Mouse (Mus musculus): ENCODE data around the gene Znrf1. TPM values are rescaled to one million over a fixed set of nuclear protein-coding genes. Genes with fewer than 3 reads are reported as not detected.

The Znrf1 gene
- total RNA-seq, 1 experiment = 38.4 TPM

DNA sequence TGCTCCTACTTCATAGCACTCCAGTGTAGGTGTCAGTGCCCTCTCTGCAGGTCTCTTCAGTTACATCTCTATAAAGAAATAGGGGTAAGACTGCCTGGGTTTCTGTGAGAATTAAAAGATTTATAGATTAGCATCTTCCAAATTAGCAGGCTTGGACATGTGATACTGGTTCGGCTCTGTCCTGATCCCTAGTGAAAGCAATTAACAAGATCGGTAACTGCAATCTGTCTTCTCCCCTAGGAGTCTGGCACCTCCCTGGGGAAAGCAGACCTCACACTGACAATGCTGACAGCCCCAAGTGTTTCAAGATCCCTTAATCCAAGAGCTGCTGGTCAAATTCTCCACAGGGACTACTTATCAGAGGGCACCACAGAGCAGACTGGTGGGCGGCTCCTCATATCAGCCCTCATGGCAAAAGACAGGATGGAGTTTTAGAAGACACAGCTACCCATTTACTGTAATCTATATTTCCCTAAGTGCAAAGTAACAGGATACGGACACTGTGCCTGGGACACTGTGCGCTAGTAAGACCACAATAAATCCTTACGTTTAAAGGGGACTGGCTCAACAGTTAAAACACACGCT lies 19.4 kb upstream of the Znrf1 start:
- Histone ChIP-seq H3K9me3 (ENCODE audit: control insufficient read depth, insufficient read depth, low read depth, low read length) (no peaks in the 10 kb centered on the region), H3K4me1 (ENCODE audit: control insufficient read depth in 2 of 2, insufficient read depth in 2 of 2, low read length in 2 of 2, poor library complexity in 1 of 2) (peaks cover 0 to 4% of the 10 kb centered on the region in 2 experiments; a peak in 1 of 4 replicates), H3K27ac (ENCODE audit: insufficient read depth, low read depth, low read length, poor library complexity, severe bottlenecking) (no peak overlapping the region), H3K36me3 (ENCODE audit: control insufficient read depth, insufficient read depth, low read length, poor library complexity, severe bottlenecking) (no peaks in the 10 kb centered on the region), H3K9ac (ENCODE audit: insufficient read depth, low read depth, low read length, poor library complexity, severe bottlenecking) (no peak overlapping the region), H3K4me3 (ENCODE audit: insufficient read depth in 1 of 2, low read depth in 1 of 2, low read length in 2 of 2, poor library complexity in 1 of 2, severe bottlenecking in 1 of 2) (no peak overlapping the region)
- no peak for TF ChIP-seq ZC3H11A (IDR thresholded peaks at IDR 0.05; ENCODE audit: borderline replicate concordance, low read depth, low read length)
- TF ChIP-seq ZNF384 (IDR thresholded peaks at IDR 0.05; ENCODE audit: low read depth, low read length) = no peak
- DNase-seq (ENCODE audit: low read depth, low spot score) = no peak
- in situ Hi-C loops (cut with MboI; ENCODE audit: low sequenced_read_pairs in 2 of 2, unreplicated experiment in 2 of 2) = no loop called here

DNA sequence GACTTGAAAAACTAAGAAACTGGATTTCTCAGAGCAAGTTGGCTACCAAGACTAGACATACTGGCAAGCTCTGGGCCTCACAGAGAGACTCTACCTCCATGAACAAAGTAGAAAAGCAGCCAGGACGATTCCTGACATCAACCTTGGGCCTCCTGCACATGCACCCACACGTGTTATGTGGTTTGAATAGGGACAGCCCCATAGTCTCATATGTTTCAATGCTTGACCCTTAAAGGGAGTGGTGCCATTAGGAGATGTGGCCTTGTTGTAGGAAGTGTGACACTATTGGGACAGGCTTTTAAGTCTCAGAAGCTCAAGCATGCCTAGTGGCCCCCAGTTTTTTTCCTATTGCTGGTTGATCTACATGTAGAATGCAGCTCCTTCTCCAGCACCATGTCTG lies 18.4 kb upstream of the Znrf1 start:
- H3K36me3 ChIP-seq (ENCODE audit: control insufficient read depth, insufficient read depth, low read length, poor library complexity, severe bottlenecking) = no peaks in the 10 kb centered on the region
- no peak overlapping the region for H3K27ac ChIP-seq (ENCODE audit: insufficient read depth, low read depth, low read length, poor library complexity, severe bottlenecking)
- DNase-seq (ENCODE audit: low read depth, low spot score) = no peak
- in situ Hi-C loops (cut with MboI; ENCODE audit: low sequenced_read_pairs in 2 of 2, unreplicated experiment in 2 of 2) = no loop called here
- TF ChIP-seq CHD2 (IDR thresholded peaks at IDR 0.05; ENCODE audit: low read depth, low read length) (no peak), MAFK (IDR thresholded peaks at IDR 0.05; ENCODE audit: insufficient read depth, low read depth, low read length) (no peak), ZNF384 (IDR thresholded peaks at IDR 0.05; ENCODE audit: low read depth, low read length) (no peak), ZC3H11A (IDR thresholded peaks at IDR 0.05; ENCODE audit: borderline replicate concordance, low read depth, low read length) (no peak), HCFC1 (IDR thresholded peaks at IDR 0.05; ENCODE audit: borderline replicate concordance, insufficient read depth, low read length) (no peak)
- no peak overlapping the region for H3K4me3 ChIP-seq (ENCODE audit: insufficient read depth in 1 of 2, low read depth in 1 of 2, low read length in 2 of 2, poor library complexity in 1 of 2, severe bottlenecking in 1 of 2)
- H3K9me3 ChIP-seq (ENCODE audit: control insufficient read depth, insufficient read depth, low read depth, low read length) = no peaks in the 10 kb centered on the region
- peaks cover 0 to 4% of the 10 kb centered on the region in 2 experiments; a peak in 1 of 4 replicates for H3K4me1 ChIP-seq (ENCODE audit: control insufficient read depth in 2 of 2, insufficient read depth in 2 of 2, low read length in 2 of 2, poor library complexity in 1 of 2)
- no peak overlapping the region for H3K9ac ChIP-seq (ENCODE audit: insufficient read depth, low read depth, low read length, poor library complexity, severe bottlenecking)

DNA sequence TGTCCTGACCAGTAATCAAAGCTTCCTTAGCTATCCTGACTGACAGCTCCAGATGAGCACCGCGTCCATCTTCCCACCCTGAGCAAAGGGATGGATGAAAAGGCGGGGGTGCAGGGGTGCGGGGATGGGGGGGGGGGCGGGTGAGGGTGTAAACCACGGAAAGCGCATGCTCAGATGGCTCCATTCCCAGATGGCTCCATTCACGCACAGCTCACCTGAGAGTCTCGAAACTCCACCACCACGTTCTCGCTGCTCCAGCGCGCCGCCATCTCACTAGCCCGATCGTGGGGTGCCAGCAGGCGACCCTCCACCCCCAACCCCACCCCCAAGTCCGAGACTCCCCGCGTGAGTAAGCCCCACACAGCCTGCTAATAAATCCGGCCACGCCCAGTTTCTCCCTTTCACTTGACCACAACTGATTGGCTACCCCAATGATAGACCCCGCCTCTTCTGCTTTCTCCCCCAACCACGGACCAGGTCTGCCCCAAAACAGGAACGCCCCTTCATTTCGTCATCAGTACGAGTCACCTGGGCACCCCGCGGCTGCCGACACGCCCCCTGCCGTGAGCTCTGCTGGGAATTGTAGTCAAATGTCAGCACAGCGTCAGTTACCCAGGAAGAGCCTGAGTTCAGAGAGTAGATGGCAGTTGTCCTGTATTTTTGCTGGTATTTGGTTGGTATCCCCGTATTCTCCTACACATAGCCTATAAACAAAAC lies 14.0 kb upstream of the Znrf1 start, which contains the start of gene Wdr59:
Wdr59 (minus strand) TSS at position 380 of the 717 bp plus-strand sequence.
- no peak for TF ChIP-seq ZC3H11A (IDR thresholded peaks at IDR 0.05; ENCODE audit: borderline replicate concordance, low read depth, low read length)
- peak; percentile 97 for TF ChIP-seq HCFC1 (IDR thresholded peaks at IDR 0.05; ENCODE audit: borderline replicate concordance, insufficient read depth, low read length)
- TF ChIP-seq MAFK (IDR thresholded peaks at IDR 0.05; ENCODE audit: insufficient read depth, low read depth, low read length) = no peak
- H3K9me3 ChIP-seq (ENCODE audit: control insufficient read depth, insufficient read depth, low read depth, low read length) = no peaks in the 10 kb centered on the region
- peak within 1 kb of the TSS; percentile 87 to 93 for H3K4me3 ChIP-seq (ENCODE audit: insufficient read depth in 1 of 2, low read depth in 1 of 2, low read length in 2 of 2, poor library complexity in 1 of 2, severe bottlenecking in 1 of 2)
- no peaks in the 10 kb centered on the region for H3K36me3 ChIP-seq (ENCODE audit: control insufficient read depth, insufficient read depth, low read length, poor library complexity, severe bottlenecking)
- DNase-seq (ENCODE audit: low read depth, low spot score) = peak; percentile 99
- peak within 1 kb of the TSS; percentile 77 for H3K9ac ChIP-seq (ENCODE audit: insufficient read depth, low read depth, low read length, poor library complexity, severe bottlenecking)
- no peak within 1 kb of the TSS for H3K27ac ChIP-seq (ENCODE audit: insufficient read depth, low read depth, low read length, poor library complexity, severe bottlenecking)
- in situ Hi-C loops (cut with MboI; ENCODE audit: low sequenced_read_pairs in 2 of 2, unreplicated experiment in 2 of 2) = no loop called here
- peaks cover 0 to 4% of the 10 kb centered on the region in 2 experiments; a peak in 1 of 4 replicates for H3K4me1 ChIP-seq (ENCODE audit: control insufficient read depth in 2 of 2, insufficient read depth in 2 of 2, low read length in 2 of 2, poor library complexity in 1 of 2)

DNA sequence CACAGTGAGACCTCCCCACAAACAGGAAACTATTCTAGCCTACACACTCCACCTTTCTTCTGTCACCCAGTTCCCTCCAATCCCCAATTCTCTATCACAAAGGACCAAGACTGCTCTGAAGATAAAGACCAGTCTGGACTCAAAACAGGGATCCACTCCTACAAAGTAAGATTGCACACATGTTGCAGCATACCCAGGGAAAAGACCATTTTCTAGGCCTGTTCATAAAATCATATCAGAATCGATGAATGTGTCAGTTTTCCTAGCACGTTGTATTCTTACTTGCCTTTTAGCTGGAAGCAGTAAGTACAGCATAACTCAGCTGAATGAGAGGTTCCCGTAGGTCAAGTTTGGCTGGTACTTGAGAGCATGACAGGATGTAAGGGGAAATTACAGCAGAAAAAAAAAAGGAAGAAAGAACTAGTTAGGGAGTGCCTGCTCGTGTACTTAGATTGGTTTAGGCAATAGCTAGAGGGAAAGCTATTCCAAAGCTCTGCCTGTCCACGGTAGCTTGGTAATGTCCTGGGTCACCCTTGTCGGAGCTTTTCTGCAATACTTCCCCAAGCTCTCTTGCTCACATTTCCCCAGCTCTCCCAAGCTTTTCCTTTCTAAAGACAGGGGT lies 9.4 kb upstream of the Znrf1 start:
- Histone ChIP-seq H3K4me3 (ENCODE audit: insufficient read depth in 1 of 2, low read depth in 1 of 2, low read length in 2 of 2, poor library complexity in 1 of 2, severe bottlenecking in 1 of 2) (no peak overlapping the region), H3K36me3 (ENCODE audit: control insufficient read depth, insufficient read depth, low read length, poor library complexity, severe bottlenecking) (no peaks in the 10 kb centered on the region), H3K9ac (ENCODE audit: insufficient read depth, low read depth, low read length, poor library complexity, severe bottlenecking) (no peak overlapping the region), H3K27ac (ENCODE audit: insufficient read depth, low read depth, low read length, poor library complexity, severe bottlenecking) (no peak overlapping the region), H3K9me3 (ENCODE audit: control insufficient read depth, insufficient read depth, low read depth, low read length) (no peaks in the 10 kb centered on the region), H3K4me1 (ENCODE audit: control insufficient read depth in 2 of 2, insufficient read depth in 2 of 2, low read length in 2 of 2, poor library complexity in 1 of 2) (peaks cover 0 to 3% of the 10 kb centered on the region in 2 experiments; a peak in 2 of 4 replicates)
- in situ Hi-C loops (cut with MboI; ENCODE audit: low sequenced_read_pairs in 2 of 2, unreplicated experiment in 2 of 2) = no loop called here
- TF ChIP-seq ZC3H11A (IDR thresholded peaks at IDR 0.05; ENCODE audit: borderline replicate concordance, low read depth, low read length) (no peak), MAFK (IDR thresholded peaks at IDR 0.05; ENCODE audit: insufficient read depth, low read depth, low read length) (no peak), ZNF384 (IDR thresholded peaks at IDR 0.05; ENCODE audit: low read depth, low read length) (no peak), CHD2 (IDR thresholded peaks at IDR 0.05; ENCODE audit: low read depth, low read length) (no peak), HCFC1 (IDR thresholded peaks at IDR 0.05; ENCODE audit: borderline replicate concordance, insufficient read depth, low read length) (no peak)
- DNase-seq (ENCODE audit: low read depth, low spot score) = no peak
